Comparison of ENCODE assay signal across 16 mouse cellular contexts in genomic region chr14:114869233-114869632, GRCm38 (mm10).
DNase-seq lines count a peak whose midpoint lies in the region; ATAC-seq and TF ChIP-seq lines count a peak whose summit lies in the region.
"Had no signal": no experiment of that assay in that cellular context is flagged by ENCODE, and none has a peak within 500 bp of the region (broad histone marks: within the 10 kb centered on the region; RNA-seq: fewer than 3 reads in every experiment).

No protein-coding gene starts in this region.

- H3K4me1 ChIP-seq in lung, postnatal 0 days (ENCODE audit: insufficient read depth, low read depth, low read length) = no peaks in the 10 kb centered on the region
- no peaks in the 10 kb centered on the region for H3K4me1 ChIP-seq in lung, adult 2 months (ENCODE audit: control insufficient read depth, insufficient read depth, low read length)
- H3K4me1 ChIP-seq: hindbrain, embryonic 13.5 days; neural tube, embryonic 13.5 days had no signal

- H3K27me3 ChIP-seq in lung, postnatal 0 days (replicated peaks; ENCODE audit: insufficient read depth, low read length) = no peaks in the 10 kb centered on the region
- H3K27me3 ChIP-seq: hindbrain, embryonic 13.5 days; neural tube, embryonic 13.5 days had no signal

- ATAC-seq in lung, postnatal 0 days = peak; percentile 50; the same call in 1 of the 2 replicates
- ATAC-seq in common myeloid progenitor, adult 5-6 weeks (replicated peaks; ENCODE audit: low read depth, poor library complexity, severe bottlenecking) = peak; percentile 82
- no peak for ATAC-seq in CD4-positive, CD25-positive, alpha-beta regulatory T cell, adult 4 months
- ATAC-seq: forebrain, embryonic 14.5 days; intestine, embryonic 16.5 days had no signal

- TF ChIP-seq CTCF in layer of hippocampus, adult 2 months (conservative IDR thresholded peaks at IDR 0.05) = no peak
- TF ChIP-seq CTCF in lung, postnatal 0 days (IDR thresholded peaks at IDR 0.05) = no peak
- TF ChIP-seq CTCF in lung, adult 2 months (IDR thresholded peaks at IDR 0.05; ENCODE audit: insufficient read depth, low read length) = no peak

- H3K9me3 ChIP-seq in lung, postnatal 0 days (ENCODE audit: low read length) = no peaks in the 10 kb centered on the region
- H3K9me3 ChIP-seq: hindbrain, embryonic 13.5 days; midbrain, embryonic 10.5 days; neural tube, embryonic 13.5 days had no signal

- no peaks in the 10 kb centered on the region for H3K36me3 ChIP-seq in lung, postnatal 0 days (ENCODE audit: insufficient read depth, low read length)
- H3K36me3 ChIP-seq: hindbrain, embryonic 13.5 days; midbrain, embryonic 10.5 days; neural tube, embryonic 13.5 days had no signal

- no peak for TF ChIP-seq POLR2A in lung, adult 2 months (IDR thresholded peaks at IDR 0.05; ENCODE audit: borderline replicate concordance, extremely low read depth, low read depth, low read length)

- no peak overlapping the region for H3K4me3 ChIP-seq in layer of hippocampus, adult 2 months
- H3K4me3 ChIP-seq in lung, postnatal 0 days (ENCODE audit: low read depth, low read length) = no peak overlapping the region
- no peak overlapping the region for H3K4me3 ChIP-seq in lung, adult 2 months (replicated peaks; ENCODE audit: extremely low read depth, low read depth, low read length)
- H3K4me3 ChIP-seq: hindbrain, embryonic 13.5 days; midbrain, embryonic 10.5 days; neural tube, embryonic 13.5 days had no signal

- no peak for DNase-seq in layer of hippocampus, adult 2 months (ENCODE audit: low spot score in 2 of 2)
- no peak for DNase-seq in layer of hippocampus, adult 8-10 months (ENCODE audit: low spot score in 2 of 2)
- peak; percentile 18 for DNase-seq in lung, postnatal 0 days (ENCODE audit: low spot score)
- DNase-seq in lung, adult 2 months = no peak
- peak; percentile 25 to 60 for DNase-seq in lung, postnatal 4 days
- no peak for DNase-seq in thymus, postnatal 0 days (ENCODE audit: low spot score)
- DNase-seq: cerebellum, adult 9-11 months; thymus, postnatal 4 days had no signal

- WGBS in lung, postnatal 0 days = 11% methylated on average over 5 of the region's 5 CpGs
- 17% methylated on average over 5 of the region's 5 CpGs for WGBS in lung, adult 2 months

- no peak overlapping the region for H3K9ac ChIP-seq in lung, postnatal 0 days (replicated peaks; ENCODE audit: low read depth)
- H3K9ac ChIP-seq: hindbrain, embryonic 13.5 days; neural tube, embryonic 13.5 days had no signal

- peak overlapping the region; percentile 36; the same call in 1 of the 2 replicates for H3K27ac ChIP-seq in layer of hippocampus, adult 2 months
- no peak overlapping the region for H3K27ac ChIP-seq in lung, postnatal 0 days (ENCODE audit: low read length)
- H3K27ac ChIP-seq: hindbrain, embryonic 13.5 days; kidney, postnatal 0 days; midbrain, embryonic 10.5 days; neural tube, embryonic 13.5 days had no signal

- no peak overlapping the region for H3K4me2 ChIP-seq in lung, postnatal 0 days (replicated peaks; ENCODE audit: low read depth, low read length)
- H3K4me2 ChIP-seq: hindbrain, embryonic 13.5 days; neural tube, embryonic 13.5 days had no signal

- peak; percentile 31; the same call in 1 of the 2 replicates for TF ChIP-seq EP300 in lung, postnatal 0 days (IDR thresholded peaks at IDR 0.05)

Comparison
In these comparisons a context has a peak if more than half of its experiments do, and no peak if none do; other contexts are left out.
1. DNase-seq: peak in lung, postnatal 0 days (single experiment) and lung, postnatal 4 days (2 of 2); none in layer of hippocampus, adult 2 months (0 of 2), layer of hippocampus, adult 8-10 months (0 of 2), lung, adult 2 months (single experiment) and thymus, postnatal 0 days (single experiment).